Comparison of ENCODE assay signal across 8 mouse cellular contexts in the genomic region with DNA sequence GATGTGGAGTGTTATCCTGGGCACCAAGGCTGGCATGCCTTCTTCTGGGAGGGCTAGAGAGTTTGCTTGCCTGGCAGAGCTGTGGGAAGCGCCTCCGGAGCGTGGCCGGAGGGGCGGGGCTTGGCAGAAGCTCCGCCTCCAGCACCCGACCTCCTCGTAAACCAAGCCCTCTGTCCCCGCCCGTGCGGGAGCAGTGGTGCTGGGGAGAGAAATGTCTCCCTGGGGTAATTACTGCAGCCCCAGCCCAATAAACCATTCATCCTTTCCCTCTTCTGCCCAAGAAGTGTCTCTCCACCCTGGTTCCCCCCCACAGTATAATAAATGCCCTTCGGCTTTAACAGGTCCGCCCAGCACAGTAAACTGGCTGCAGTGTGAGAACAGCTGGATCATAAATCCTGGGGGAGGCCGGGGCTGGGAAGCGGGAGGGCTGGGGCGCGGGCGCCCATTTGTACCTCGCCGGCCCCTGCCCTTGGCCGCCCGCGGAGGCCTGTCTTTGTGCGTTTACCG. TPM values are rescaled to one million over a fixed set of nuclear protein-coding genes. Genes with fewer than 3 reads are reported as not detected.
DNase-seq lines count a peak whose midpoint lies in the region; ATAC-seq and TF ChIP-seq lines count a peak whose summit lies in the region.

No protein-coding gene starts in this region.

- H3K9ac ChIP-seq in limb, embryonic 11.5 days (ENCODE audit: low read length): no peak overlapping the region
- H3K9ac ChIP-seq in midbrain, embryonic 16.5 days (ENCODE audit: low read depth, low read length): peak overlapping the region; percentile 66

- H3K27me3 ChIP-seq in kidney, adult 2 months (replicated peaks; ENCODE audit: control insufficient read depth, insufficient read depth, low read length): no peaks in the 10 kb centered on the region; the same call in 1 of the 2 replicates
- H3K27me3 ChIP-seq in limb, embryonic 11.5 days (ENCODE audit: control insufficient read depth, insufficient read depth, low read length): peaks cover 69% of the 10 kb centered on the region
- H3K27me3 ChIP-seq in midbrain, embryonic 16.5 days (ENCODE audit: control insufficient read depth, insufficient read depth, low read depth, low read length): no peaks in the 10 kb centered on the region

- H3K27ac ChIP-seq in kidney, adult 2 months (ENCODE audit: insufficient read depth, low read depth, low read length): no peak overlapping the region
- H3K27ac ChIP-seq in limb, embryonic 11.5 days (replicated peaks; ENCODE audit: low read depth, low read length): no peak overlapping the region
- peak overlapping the region; percentile 85 for H3K27ac ChIP-seq in midbrain, embryonic 16.5 days (ENCODE audit: low read length)

- ATAC-seq in CD4-positive, CD25-positive, alpha-beta regulatory T cell, adult 4 months: no peak
- ATAC-seq in limb, embryonic 11.5 days (ENCODE audit: insufficient number of reproducible peaks, low FRiP score, low TSS enrichment, low read depth): no peak
- peak; percentile 36 for ATAC-seq in midbrain, embryonic 16.5 days

- peak overlapping the region; percentile 51 for H3K4me2 ChIP-seq in limb, embryonic 11.5 days (ENCODE audit: low read depth, severe bottlenecking)
- peak overlapping the region; percentile 91 for H3K4me2 ChIP-seq in midbrain, embryonic 16.5 days (ENCODE audit: low read length)

- WGBS in kidney, adult 2 months: under 1% methylated on average over 25 of the region's 25 CpGs
- WGBS in limb, embryonic 11.5 days: under 1% methylated on average over 25 of the region's 25 CpGs
- 0% methylated on average over 25 of the region's 25 CpGs for WGBS in midbrain, embryonic 16.5 days

- H3K4me3 ChIP-seq in kidney, adult 2 months (ENCODE audit: insufficient read depth, low read depth, low read length): no peak overlapping the region
- H3K4me3 ChIP-seq in limb, embryonic 11.5 days (ENCODE audit: low read depth, low read length): peak overlapping the region; percentile 21
- peak overlapping the region; percentile 91 for H3K4me3 ChIP-seq in midbrain, embryonic 16.5 days (ENCODE audit: low read depth, low read length)

- no peaks in the 10 kb centered on the region for H3K4me1 ChIP-seq in kidney, adult 2 months (ENCODE audit: control insufficient read depth, insufficient read depth, low read length)
- peaks cover 12% of the 10 kb centered on the region; the same call in 1 of the 2 replicates for H3K4me1 ChIP-seq in limb, embryonic 11.5 days (ENCODE audit: control insufficient read depth, insufficient read depth, low read length)
- H3K4me1 ChIP-seq in midbrain, embryonic 16.5 days (ENCODE audit: control insufficient read depth, insufficient read depth, low read length): peaks cover 43% of the 10 kb centered on the region

- no peaks in the 10 kb centered on the region for H3K36me3 ChIP-seq in kidney, adult 2 months (ENCODE audit: control insufficient read depth, insufficient read depth, low read length)
- H3K36me3 ChIP-seq in limb, embryonic 11.5 days (ENCODE audit: control insufficient read depth, insufficient read depth, low read length): no peaks in the 10 kb centered on the region
- peaks cover 12% of the 10 kb centered on the region; the same call in 1 of the 2 replicates for H3K36me3 ChIP-seq in midbrain, embryonic 16.5 days (ENCODE audit: control insufficient read depth, insufficient read depth, low read length)

- DNase-seq in CD4-positive, CD25-positive, alpha-beta regulatory T cell, adult 2 months (ENCODE audit: low read depth, low spot score): peak; percentile 35
- peak; percentile 79 for DNase-seq in cerebellum, adult 8-10 months
- peak; percentile 75 to 78 for DNase-seq in frontal cortex, postnatal 10 days (ENCODE audit: low spot score in 2 of 2)
- peak; percentile 63 for DNase-seq in kidney, adult 2 months
- DNase-seq in limb, embryonic 11.5 days (ENCODE audit: low spot score): peak; percentile 55
- DNase-seq in thymus, postnatal 14 days: peak; percentile 45

- H3K9me3 ChIP-seq in limb, embryonic 11.5 days (ENCODE audit: control insufficient read depth, low read length): no peaks in the 10 kb centered on the region
- H3K9me3 ChIP-seq in midbrain, embryonic 16.5 days (replicated peaks; ENCODE audit: control insufficient read depth, low read length, poor library complexity, severe bottlenecking): no peaks in the 10 kb centered on the region

- TF ChIP-seq CTCF in kidney, adult 2 months (conservative IDR thresholded peaks at IDR 0.05; ENCODE audit: insufficient read depth, insufficient read length, low read depth, low read length): no peak

- no peak for TF ChIP-seq POLR2A in kidney, adult 2 months (IDR thresholded peaks at IDR 0.05; ENCODE audit: low read depth, low read length)

RNA-seq across cellular contexts. Expression of a gene that starts 40.7 kb away (rescaled TPM):
- not detected for polyA plus RNA-seq in CD4-positive, CD25-positive, alpha-beta regulatory T cell, adult 4 months (2017; shearing (Covaris generic))
- 1,526 and 1,915 TPM in 2 replicates for polyA plus RNA-seq in kidney, adult 2 months (2012; rRNA removed)
- polyA plus RNA-seq in limb, embryonic 11.5 days (2014; fragmentation: Nextera tagmentation; extraction: Ambion mirVana): not detected in 2 replicates
- polyA plus RNA-seq in midbrain, embryonic 16.5 days (2015; fragmentation: Nextera tagmentation; extraction: Ambion mirVana): 0.11 TPM in 1 of 2 replicates, not detected in the other

Comparison
In these comparisons a context has a peak if more than half of its experiments do, and no peak if none do; other contexts are left out.
1. RNA of a gene that starts 40.7 kb away (polyA plus RNA-seq): 1,526 to 1,915 TPM in kidney, adult 2 months; 0.11 TPM in midbrain, embryonic 16.5 days, not detected in CD4-positive, CD25-positive, alpha-beta regulatory T cell, adult 4 months and not detected in limb, embryonic 11.5 days; every median in the first group is over 1,000 times any median in the second.
2. Peak in every context shown above with its lines, with median percentiles within 50 percentile points of each other: DNase-seq.